Mouse (Mus musculus) spleen, adult 2 months (tissue): ENCODE results near the gene Ift22.

Experiments used
- CTCF ChIP-seq: fragments of 200-500 bp; IDR thresholded peaks from 2 replicates; pipeline ENCODE4 v1.5.1; 2011; ENCODE audit warnings: mild to moderate bottlenecking, inconsistent platforms; ENCODE audit not compliant: insufficient read depth, insufficient read length, insufficient replicate concordance; ENCODE audit errors: extremely low read depth
- POLR2A ChIP-seq: fragments of 200-500 bp; IDR thresholded peaks from 2 replicates; pipeline ENCODE4 v1.6.1; 2011; ENCODE audit warnings: low read depth, low read length, inconsistent platforms

DNA sequence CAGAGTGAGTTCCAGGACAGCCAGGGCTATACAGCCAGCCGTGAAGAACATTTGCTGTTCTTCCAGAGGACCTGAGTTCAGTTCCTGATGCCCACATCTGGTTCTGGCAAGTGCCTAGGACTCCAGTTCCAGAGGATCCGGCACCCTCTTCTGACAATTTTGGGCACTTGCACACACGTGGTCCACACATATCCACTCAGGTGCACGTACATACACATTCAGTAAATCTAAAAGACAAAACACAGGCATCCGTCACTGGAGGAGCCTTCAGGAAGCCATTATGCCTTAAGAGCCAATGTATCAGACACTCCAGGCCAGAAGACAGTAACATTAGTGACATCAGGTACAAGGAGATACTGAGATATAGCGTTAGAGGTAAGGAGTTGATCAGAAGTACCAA, 42.6 kb downstream of the Ift22 start:
- TF ChIP-seq CTCF (no peak), POLR2A (no peak)
